Mouse (Mus musculus): ENCODE results near the gene Hddc3.

GRCm38 (mm10) chr7:80370649-80371040 is 27.7 kb downstream of the Hddc3 start:
- TF ChIP-seq CTCF (IDR thresholded peaks at IDR 0.05; ENCODE audit: low read depth) = no peak
- no peak for TF ChIP-seq EP300 (optimal IDR thresholded peaks at IDR 0.05)

Measured in stomach, postnatal 0 days (tissue).